ENCODE assay signal across 23 mouse cellular contexts in genomic region chr2:26611054-26611453, GRCm38 (mm10). TPM values are rescaled to one million over a fixed set of nuclear protein-coding genes. Genes with fewer than 3 reads are reported as not detected.
A peak's percentile ranks its signal among the peaks of the same experiment; 100 is the strongest.
DNase-seq lines count a peak whose midpoint lies in the region; ATAC-seq lines count a peak whose summit lies in the region.
"Had no signal": no experiment of that assay in that cellular context is flagged by ENCODE, and none has a peak within 500 bp of the region (broad histone marks: within the 10 kb centered on the region; RNA-seq: fewer than 3 reads in every experiment).

No protein-coding gene starts in this region.

- no peaks in the 10 kb centered on the region for H3K36me3 ChIP-seq in heart, embryonic 12.5 days
- no peaks in the 10 kb centered on the region for H3K36me3 ChIP-seq in stomach, embryonic 15.5 days
- no peaks in the 10 kb centered on the region for H3K36me3 ChIP-seq in kidney, embryonic 14.5 days (ENCODE audit: control insufficient read depth, insufficient read depth, low read length)
- H3K36me3 ChIP-seq: forebrain, embryonic 12.5 days; hindbrain, embryonic 10.5 days; limb, embryonic 15.5 days; midbrain, embryonic 13.5 days; neural tube, embryonic 12.5 days had no signal

- peaks cover 25% of the 10 kb centered on the region for H3K4me1 ChIP-seq in heart, embryonic 12.5 days (replicated peaks)
- peaks cover 16% of the 10 kb centered on the region for H3K4me1 ChIP-seq in stomach, embryonic 15.5 days
- H3K4me1 ChIP-seq in kidney, embryonic 14.5 days (ENCODE audit: control insufficient read depth, insufficient read depth, low read length): no peaks in the 10 kb centered on the region
- H3K4me1 ChIP-seq: forebrain, embryonic 12.5 days; neural tube, embryonic 12.5 days had no signal

- no peak overlapping the region for H3K4me2 ChIP-seq in heart, embryonic 12.5 days
- H3K4me2 ChIP-seq in stomach, embryonic 15.5 days: no peak overlapping the region
- no peak overlapping the region for H3K4me2 ChIP-seq in kidney, embryonic 14.5 days (replicated peaks; ENCODE audit: low read depth, low read length)
- H3K4me2 ChIP-seq: forebrain, embryonic 12.5 days; limb, embryonic 15.5 days; midbrain, embryonic 13.5 days; neural tube, embryonic 12.5 days had no signal

- no peak overlapping the region for H3K27ac ChIP-seq in heart, embryonic 12.5 days (ENCODE audit: poor library complexity, severe bottlenecking)
- peak overlapping the region; percentile 40; the same call in 1 of the 2 replicates for H3K27ac ChIP-seq in stomach, embryonic 15.5 days
- H3K27ac ChIP-seq in kidney, embryonic 14.5 days (ENCODE audit: low read depth, low read length): no peak overlapping the region
- H3K27ac ChIP-seq: forebrain, embryonic 12.5 days; hindbrain, embryonic 10.5 days; hindbrain, postnatal 0 days; limb, embryonic 15.5 days; midbrain, embryonic 13.5 days; neural tube, embryonic 12.5 days had no signal

- no peaks in the 10 kb centered on the region for H3K9me3 ChIP-seq in heart, embryonic 12.5 days (replicated peaks)
- H3K9me3 ChIP-seq in stomach, embryonic 15.5 days: no peaks in the 10 kb centered on the region
- no peaks in the 10 kb centered on the region for H3K9me3 ChIP-seq in kidney, embryonic 14.5 days (ENCODE audit: control insufficient read depth, low read length)
- H3K9me3 ChIP-seq: forebrain, embryonic 12.5 days; hindbrain, embryonic 10.5 days; limb, embryonic 15.5 days; midbrain, embryonic 13.5 days; neural tube, embryonic 12.5 days had no signal

- H3K27me3 ChIP-seq in heart, embryonic 12.5 days (replicated peaks): no peaks in the 10 kb centered on the region
- H3K27me3 ChIP-seq in stomach, embryonic 15.5 days (replicated peaks): no peaks in the 10 kb centered on the region
- H3K27me3 ChIP-seq in kidney, embryonic 14.5 days (ENCODE audit: control insufficient read depth, insufficient read depth, low read length): no peaks in the 10 kb centered on the region
- H3K27me3 ChIP-seq: limb, embryonic 15.5 days; neural tube, embryonic 12.5 days had no signal

- H3K4me3 ChIP-seq in heart, embryonic 12.5 days: no peak overlapping the region
- H3K4me3 ChIP-seq in stomach, embryonic 15.5 days (replicated peaks): no peak overlapping the region
- H3K4me3 ChIP-seq in kidney, embryonic 14.5 days (ENCODE audit: low read length): no peak overlapping the region
- H3K4me3 ChIP-seq: forebrain, embryonic 12.5 days; hindbrain, embryonic 10.5 days; limb, embryonic 15.5 days; midbrain, embryonic 13.5 days; neural tube, embryonic 12.5 days had no signal

- no peak for ATAC-seq in heart, embryonic 12.5 days (ENCODE audit: insufficient number of reproducible peaks, low FRiP score)
- ATAC-seq in stomach, embryonic 15.5 days (ENCODE audit: insufficient read depth, low FRiP score, low read depth): peak; percentile 85
- no peak for ATAC-seq in kidney, embryonic 14.5 days (ENCODE audit: low FRiP score, low TSS enrichment)
- ATAC-seq: hindbrain, postnatal 0 days; midbrain, embryonic 13.5 days had no signal

- peak; percentile 90 for DNase-seq in heart, adult 11 months
- peak; percentile 99 for DNase-seq in R1 (ENCODE audit: low read depth, low spot score)
- peak; percentile 96 for DNase-seq in large intestine, adult 2 months (ENCODE audit: low read depth, low spot score)
- no peak for DNase-seq in urinary bladder, adult 2 months (ENCODE audit: low spot score)
- DNase-seq in cerebellum, adult 11 months: no peak
- DNase-seq: adrenal gland, adult 2 months; cerebellum, adult 9-10 months; gastrocnemius, postnatal 14 days; kidney, adult 8-10 months; kidney, postnatal 4 days; lung, postnatal 10 days; spleen, adult 18-20 months had no signal

- no peak overlapping the region for H3K9ac ChIP-seq in heart, embryonic 12.5 days
- H3K9ac ChIP-seq in stomach, embryonic 15.5 days: no peak overlapping the region
- no peak overlapping the region for H3K9ac ChIP-seq in kidney, embryonic 14.5 days (ENCODE audit: low read depth, low read length)
- H3K9ac ChIP-seq: forebrain, embryonic 12.5 days; limb, embryonic 15.5 days; midbrain, embryonic 13.5 days; neural tube, embryonic 12.5 days had no signal

RNA-seq across cellular contexts. Expression of gene Agpat2, which starts 6.8 kb away (rescaled TPM):
- 18.4 and 23.2 TPM in 2 replicates for polyA plus RNA-seq in heart, embryonic 12.5 days (2016; fragmentation: Nextera tagmentation; extraction: Ambion mirVana)
- 342 and 435 TPM in 2 replicates for polyA plus RNA-seq in large intestine, adult 2 months (2012; rRNA removed)
- 60.1 and 63.4 TPM in 2 replicates for polyA plus RNA-seq in stomach, embryonic 15.5 days (2015; fragmentation: Nextera tagmentation; extraction: Ambion mirVana)
- 48.3 and 63.6 TPM in 2 replicates for polyA plus RNA-seq in urinary bladder, adult 2 months (2012; rRNA removed)
- 30.0 and 41.4 TPM in 2 replicates for polyA plus RNA-seq in kidney, embryonic 14.5 days (2014; fragmentation: Nextera tagmentation; extraction: Ambion mirVana)

RNA-seq across cellular contexts. Expression of gene Fam69b, which starts 17.2 kb away (rescaled TPM):
- polyA plus RNA-seq in heart, embryonic 12.5 days (2016; fragmentation: Nextera tagmentation; extraction: Ambion mirVana): 16.4 and 17.3 TPM in 2 replicates
- polyA plus RNA-seq in large intestine, adult 2 months (2012; rRNA removed): 5.0 and 6.3 TPM in 2 replicates
- polyA plus RNA-seq in stomach, embryonic 15.5 days (2015; fragmentation: Nextera tagmentation; extraction: Ambion mirVana): 28.9 and 33.7 TPM in 2 replicates
- polyA plus RNA-seq in urinary bladder, adult 2 months (2012; rRNA removed): 11.5 and 12.5 TPM in 2 replicates
- polyA plus RNA-seq in kidney, embryonic 14.5 days (2014; fragmentation: Nextera tagmentation; extraction: Ambion mirVana): 30.3 and 39.1 TPM in 2 replicates

RNA-seq across cellular contexts. Expression of gene Gm20532, which starts 24.6 kb away (rescaled TPM):
- polyA plus RNA-seq in heart, embryonic 12.5 days (2016; fragmentation: Nextera tagmentation; extraction: Ambion mirVana): 0.28 TPM in 1 of 2 replicates, not detected in the other
- polyA plus RNA-seq in large intestine, adult 2 months (2012; rRNA removed): not detected in 2 replicates
- not detected in 2 replicates for polyA plus RNA-seq in stomach, embryonic 15.5 days (2015; fragmentation: Nextera tagmentation; extraction: Ambion mirVana)
- not detected in 2 replicates for polyA plus RNA-seq in urinary bladder, adult 2 months (2012; rRNA removed)
- polyA plus RNA-seq in kidney, embryonic 14.5 days (2014; fragmentation: Nextera tagmentation; extraction: Ambion mirVana): not detected in 2 replicates
- polyA plus RNA-seq: adrenal gland, adult 2 months; embryonic facial prominence, embryonic 11.5 days; forebrain, embryonic 12.5 days; heart, embryonic 16.5 days; hindbrain, embryonic 10.5 days; hindbrain, postnatal 0 days; limb, embryonic 15.5 days; midbrain, embryonic 13.5 days; neural tube, embryonic 12.5 days had no signal

RNA-seq across cellular contexts. Expression of gene Egfl7, which starts 31.2 kb away (rescaled TPM):
- 139 and 146 TPM in 2 replicates for polyA plus RNA-seq in heart, embryonic 12.5 days (2016; fragmentation: Nextera tagmentation; extraction: Ambion mirVana)
- polyA plus RNA-seq in large intestine, adult 2 months (2012; rRNA removed): 78.2 and 80.4 TPM in 2 replicates
- 121 and 128 TPM in 2 replicates for polyA plus RNA-seq in stomach, embryonic 15.5 days (2015; fragmentation: Nextera tagmentation; extraction: Ambion mirVana)
- polyA plus RNA-seq in urinary bladder, adult 2 months (2012; rRNA removed): 155 and 208 TPM in 2 replicates
- polyA plus RNA-seq in kidney, embryonic 14.5 days (2014; fragmentation: Nextera tagmentation; extraction: Ambion mirVana): 172 and 194 TPM in 2 replicates

Comparison
In these comparisons a context has a peak if more than half of its experiments do, and no peak if none do; other contexts are left out.
1. DNase-seq: peak in heart, adult 11 months (single experiment), R1 (single experiment) and large intestine, adult 2 months (single experiment); none in urinary bladder, adult 2 months (single experiment) and cerebellum, adult 11 months (single experiment).